Mouse (Mus musculus): ENCODE measurements around the gene Etl4. TPM values are rescaled to one million over a fixed set of nuclear protein-coding genes. Genes with fewer than 3 reads are reported as not detected.

The Etl4 gene
- total RNA-seq, 1 experiment: 50.8 TPM

DNA sequence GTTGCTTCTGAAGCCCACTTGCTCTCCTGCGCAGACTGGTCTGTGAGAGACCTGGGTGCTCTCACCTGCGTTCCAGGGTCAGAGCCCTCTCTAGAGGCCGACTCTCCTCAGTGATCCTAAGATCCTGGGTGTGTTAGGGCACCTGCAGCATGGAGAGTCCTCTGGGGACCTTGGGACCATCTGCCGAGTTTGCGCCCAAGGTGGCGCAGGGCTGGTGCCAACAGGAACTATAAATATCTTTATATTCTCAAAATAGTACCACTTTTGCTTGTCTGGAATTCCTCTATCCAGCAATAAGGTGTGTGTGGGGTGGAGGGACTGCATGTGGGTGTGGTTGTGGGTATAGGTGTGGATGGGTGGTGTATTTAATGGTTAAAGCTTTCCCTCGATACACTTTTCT lies 293.4 kb downstream of the Etl4 start:
- Histone ChIP-seq H3K9me3 (ENCODE audit: control insufficient read depth, insufficient read depth, low read depth, low read length) (no peaks in the 10 kb centered on the region), H3K9ac (ENCODE audit: insufficient read depth, low read depth, low read length, poor library complexity, severe bottlenecking) (no peak overlapping the region), H3K4me1 (ENCODE audit: control insufficient read depth in 2 of 2, insufficient read depth in 2 of 2, low read length in 2 of 2, poor library complexity in 1 of 2) (peaks cover 1 to 4% of the 10 kb centered on the region in 2 experiments; a peak in 1 of 4 replicates), H3K4me3 (ENCODE audit: insufficient read depth in 1 of 2, low read depth in 1 of 2, low read length in 2 of 2, poor library complexity in 1 of 2, severe bottlenecking in 1 of 2) (no peak overlapping the region), H3K27ac (ENCODE audit: insufficient read depth, low read depth, low read length, poor library complexity, severe bottlenecking) (no peak overlapping the region), H3K36me3 (ENCODE audit: control insufficient read depth, insufficient read depth, low read length, poor library complexity, severe bottlenecking) (no peaks in the 10 kb centered on the region)
- in situ Hi-C loops (cut with MboI; ENCODE audit: low sequenced_read_pairs in 2 of 2, unreplicated experiment in 2 of 2): no loop called here
- no peak for DNase-seq (ENCODE audit: low read depth, low spot score)
- TF ChIP-seq ZNF384 (IDR thresholded peaks at IDR 0.05; ENCODE audit: low read depth, low read length): no peak

GRCm38 (mm10) chr2:20206647-20207046 lies 297.1 kb downstream of the Etl4 start:
- Histone ChIP-seq H3K27ac (ENCODE audit: insufficient read depth, low read depth, low read length, poor library complexity, severe bottlenecking) (no peak overlapping the region), H3K9me3 (ENCODE audit: control insufficient read depth, insufficient read depth, low read depth, low read length) (no peaks in the 10 kb centered on the region), H3K36me3 (ENCODE audit: control insufficient read depth, insufficient read depth, low read length, poor library complexity, severe bottlenecking) (no peaks in the 10 kb centered on the region), H3K9ac (ENCODE audit: insufficient read depth, low read depth, low read length, poor library complexity, severe bottlenecking) (no peak overlapping the region), H3K4me1 (ENCODE audit: control insufficient read depth in 2 of 2, insufficient read depth in 2 of 2, low read length in 2 of 2, poor library complexity in 1 of 2) (peaks cover 4 to 17% of the 10 kb centered on the region in 2 experiments; a peak in 3 of 4 replicates), H3K4me3 (ENCODE audit: insufficient read depth in 1 of 2, low read depth in 1 of 2, low read length in 2 of 2, poor library complexity in 1 of 2, severe bottlenecking in 1 of 2) (no peak overlapping the region)
- in situ Hi-C loops (cut with MboI; ENCODE audit: low sequenced_read_pairs in 2 of 2, unreplicated experiment in 2 of 2): no loop called here
- no peak for DNase-seq (ENCODE audit: low read depth, low spot score)
- TF ChIP-seq HCFC1 (IDR thresholded peaks at IDR 0.05; ENCODE audit: borderline replicate concordance, insufficient read depth, low read length): no peak
- no peak for TF ChIP-seq ZNF384 (IDR thresholded peaks at IDR 0.05; ENCODE audit: low read depth, low read length)
- no peak for TF ChIP-seq ZC3H11A (IDR thresholded peaks at IDR 0.05; ENCODE audit: borderline replicate concordance, low read depth, low read length)
- no peak for TF ChIP-seq MAFK (IDR thresholded peaks at IDR 0.05; ENCODE audit: insufficient read depth, low read depth, low read length)
- TF ChIP-seq CHD2 (IDR thresholded peaks at IDR 0.05; ENCODE audit: low read depth, low read length): no peak

- Histone ChIP-seq H3K27ac (ENCODE audit: insufficient read depth, low read depth, low read length, poor library complexity, severe bottlenecking) (peak overlapping the region; percentile 68), H3K9me3 (ENCODE audit: control insufficient read depth, insufficient read depth, low read depth, low read length) (no peaks in the 10 kb centered on the region), H3K4me3 (ENCODE audit: insufficient read depth in 1 of 2, low read depth in 1 of 2, low read length in 2 of 2, poor library complexity in 1 of 2, severe bottlenecking in 1 of 2) (0 out of 4 replicates have a peak overlapping the region, but pooled peaks of 1 of the 2 experiments have one; percentile 6), H3K36me3 (ENCODE audit: control insufficient read depth, insufficient read depth, low read length, poor library complexity, severe bottlenecking) (no peaks in the 10 kb centered on the region), H3K9ac (ENCODE audit: insufficient read depth, low read depth, low read length, poor library complexity, severe bottlenecking) (no peak overlapping the region), H3K4me1 (ENCODE audit: control insufficient read depth in 2 of 2, insufficient read depth in 2 of 2, low read length in 2 of 2, poor library complexity in 1 of 2) (peaks cover 4 to 17% of the 10 kb centered on the region in 2 experiments; a peak in 3 of 4 replicates)
- no peak for DNase-seq (ENCODE audit: low read depth, low spot score)
- TF ChIP-seq CHD2 (IDR thresholded peaks at IDR 0.05; ENCODE audit: low read depth, low read length) (no peak), MAFK (IDR thresholded peaks at IDR 0.05; ENCODE audit: insufficient read depth, low read depth, low read length) (no peak), ZC3H11A (IDR thresholded peaks at IDR 0.05; ENCODE audit: borderline replicate concordance, low read depth, low read length) (no peak), ZNF384 (IDR thresholded peaks at IDR 0.05; ENCODE audit: low read depth, low read length) (no peak), HCFC1 (IDR thresholded peaks at IDR 0.05; ENCODE audit: borderline replicate concordance, insufficient read depth, low read length) (no peak)
- in situ Hi-C loops (cut with MboI; ENCODE audit: low sequenced_read_pairs in 2 of 2, unreplicated experiment in 2 of 2): no loop called here
These were observed 299.2 kb downstream of the Etl4 start for GRCm38 (mm10) chr2:20208683-20209194.

DNA sequence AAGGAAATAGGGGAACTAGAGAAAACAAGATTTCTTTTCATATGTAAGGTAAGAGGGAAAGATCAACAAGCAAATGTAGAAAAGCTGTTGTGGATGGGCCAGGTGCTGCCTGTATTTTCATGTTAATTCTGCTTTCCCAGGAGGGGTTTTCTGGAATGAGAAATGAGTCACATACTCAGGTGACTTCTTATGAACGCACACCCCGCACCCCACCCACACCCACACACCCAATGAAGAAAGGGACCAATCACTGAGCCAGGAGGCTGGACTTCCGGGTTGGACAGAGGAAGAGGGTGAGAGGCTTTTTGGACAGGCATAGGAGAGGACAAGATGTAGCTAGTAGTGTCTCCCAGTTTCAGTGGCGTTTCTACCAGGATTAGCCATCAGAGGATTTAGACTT lies 299.8 kb downstream of the Etl4 start:
- peak overlapping the region in 1 of 2 experiments; percentile 60; a peak in 2 of 4 replicates for H3K4me3 ChIP-seq (ENCODE audit: insufficient read depth in 1 of 2, low read depth in 1 of 2, low read length in 2 of 2, poor library complexity in 1 of 2, severe bottlenecking in 1 of 2)
- peak overlapping the region; percentile 56; the same call in 1 of the 2 replicates for H3K27ac ChIP-seq (ENCODE audit: insufficient read depth, low read depth, low read length, poor library complexity, severe bottlenecking)
- in situ Hi-C loops (cut with MboI; ENCODE audit: low sequenced_read_pairs in 2 of 2, unreplicated experiment in 2 of 2): no loop called here
- TF ChIP-seq ZNF384 (IDR thresholded peaks at IDR 0.05; ENCODE audit: low read depth, low read length) (no peak), HCFC1 (IDR thresholded peaks at IDR 0.05; ENCODE audit: borderline replicate concordance, insufficient read depth, low read length) (no peak), CHD2 (IDR thresholded peaks at IDR 0.05; ENCODE audit: low read depth, low read length) (peak; percentile 57; the same call in 1 of the 2 replicates), ZC3H11A (IDR thresholded peaks at IDR 0.05; ENCODE audit: borderline replicate concordance, low read depth, low read length) (no peak), MAFK (IDR thresholded peaks at IDR 0.05; ENCODE audit: insufficient read depth, low read depth, low read length) (no peak)
- H3K36me3 ChIP-seq (ENCODE audit: control insufficient read depth, insufficient read depth, low read length, poor library complexity, severe bottlenecking): no peaks in the 10 kb centered on the region
- peak; percentile 86 for DNase-seq (ENCODE audit: low read depth, low spot score)
- H3K9me3 ChIP-seq (ENCODE audit: control insufficient read depth, insufficient read depth, low read depth, low read length): no peaks in the 10 kb centered on the region
- peaks cover 4 to 17% of the 10 kb centered on the region in 2 experiments; a peak in 3 of 4 replicates for H3K4me1 ChIP-seq (ENCODE audit: control insufficient read depth in 2 of 2, insufficient read depth in 2 of 2, low read length in 2 of 2, poor library complexity in 1 of 2)
- no peak overlapping the region for H3K9ac ChIP-seq (ENCODE audit: insufficient read depth, low read depth, low read length, poor library complexity, severe bottlenecking)

DNA sequence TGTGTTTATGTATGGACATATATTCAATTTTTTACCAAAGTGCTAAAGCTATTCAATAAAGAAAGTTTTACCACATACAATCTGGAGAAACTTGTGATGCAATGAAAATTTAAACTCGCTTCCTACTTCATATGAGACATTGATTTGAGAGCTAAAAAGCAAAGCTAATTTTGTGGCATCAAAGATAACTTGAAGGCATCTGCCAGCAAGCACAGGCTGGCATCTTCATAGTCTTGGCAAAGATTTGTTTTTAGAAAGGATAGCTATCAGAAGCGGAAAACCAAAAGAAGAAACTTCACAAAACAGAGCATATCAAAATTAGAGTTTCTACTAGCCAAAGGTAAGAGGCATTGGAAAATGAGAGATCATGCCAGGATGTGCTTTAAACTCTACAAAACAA lies 306.7 kb downstream of the Etl4 start:
- no peaks in the 10 kb centered on the region for H3K4me1 ChIP-seq (ENCODE audit: control insufficient read depth in 2 of 2, insufficient read depth in 2 of 2, low read length in 2 of 2, poor library complexity in 1 of 2)
- no peaks in the 10 kb centered on the region for H3K9me3 ChIP-seq (ENCODE audit: control insufficient read depth, insufficient read depth, low read depth, low read length)
- H3K36me3 ChIP-seq (ENCODE audit: control insufficient read depth, insufficient read depth, low read length, poor library complexity, severe bottlenecking): no peaks in the 10 kb centered on the region
- DNase-seq (ENCODE audit: low read depth, low spot score): no peak
- in situ Hi-C loops (cut with MboI; ENCODE audit: low sequenced_read_pairs in 2 of 2, unreplicated experiment in 2 of 2): no loop called here
- TF ChIP-seq HCFC1 (IDR thresholded peaks at IDR 0.05; ENCODE audit: borderline replicate concordance, insufficient read depth, low read length): no peak
- H3K27ac ChIP-seq (ENCODE audit: insufficient read depth, low read depth, low read length, poor library complexity, severe bottlenecking): no peak overlapping the region
- H3K4me3 ChIP-seq (ENCODE audit: insufficient read depth in 1 of 2, low read depth in 1 of 2, low read length in 2 of 2, poor library complexity in 1 of 2, severe bottlenecking in 1 of 2): no peak overlapping the region
- H3K9ac ChIP-seq (ENCODE audit: insufficient read depth, low read depth, low read length, poor library complexity, severe bottlenecking): no peak overlapping the region

Data from ES-E14 (cell line).